Mouse (Mus musculus): Measurements from ENCODE around the gene Pnma3.
A peak's percentile ranks its signal among the peaks of the same experiment; 100 is the strongest.
"Not testable (repeated sequence)": the region's sequence is repeated elsewhere in the genome, so short reads cannot be mapped to it uniquely, and the experiment has no call there.

Gene Pnma3

DNA sequence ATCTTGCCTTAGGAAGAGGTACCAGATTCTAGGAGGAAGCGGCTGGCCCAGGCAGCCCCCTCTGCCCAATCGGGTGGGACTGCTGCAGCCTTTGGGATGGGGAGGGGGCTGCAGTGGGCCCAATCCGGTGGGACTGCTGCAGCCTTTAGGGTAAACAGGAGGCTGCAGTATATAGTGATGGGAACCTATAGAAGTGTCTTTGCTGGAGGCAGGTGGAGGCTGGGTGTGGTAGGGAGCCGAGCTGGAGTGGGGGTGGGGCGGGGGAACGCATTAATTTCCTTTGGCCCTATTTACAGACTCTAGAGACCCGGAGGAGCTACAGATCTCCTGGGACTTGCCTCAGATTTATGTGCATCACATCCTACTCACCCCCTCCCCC, at the start of gene Pnma3:
Gene Pnma3 (plus strand): TSS at position 373 of the 379 bp plus-strand sequence.
- DNase-seq, result no peak

DNA sequence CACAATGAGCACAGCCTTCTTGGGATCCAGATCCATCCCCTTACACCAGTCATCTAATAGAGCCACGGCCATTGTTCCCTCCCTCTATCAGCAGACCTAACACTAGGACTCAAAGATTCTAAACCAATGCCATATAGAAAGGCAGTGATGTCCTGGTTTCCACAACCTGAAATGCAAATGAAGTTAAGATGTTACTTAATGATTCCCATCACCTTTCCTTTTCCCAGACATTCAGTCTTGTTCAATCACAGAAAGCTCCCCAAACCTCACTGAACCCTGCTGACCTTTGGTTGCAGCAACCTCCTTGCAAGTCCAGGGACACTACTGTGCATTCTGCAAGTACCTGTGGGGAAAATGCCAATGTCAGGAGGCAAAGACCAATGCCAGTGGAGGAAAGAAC, 27.6 kb upstream of the Pnma3 start, which contains the start of gene Pnma5:
Gene Pnma5 (minus strand): TSS at position 101 of the 400 bp plus-strand sequence.
- no peak for DNase-seq

- DNase-seq, result no peak
Observed at GRCm38 (mm10) chrX:73038831-73039230, 25.8 kb upstream of the Pnma3 start.

DNA sequence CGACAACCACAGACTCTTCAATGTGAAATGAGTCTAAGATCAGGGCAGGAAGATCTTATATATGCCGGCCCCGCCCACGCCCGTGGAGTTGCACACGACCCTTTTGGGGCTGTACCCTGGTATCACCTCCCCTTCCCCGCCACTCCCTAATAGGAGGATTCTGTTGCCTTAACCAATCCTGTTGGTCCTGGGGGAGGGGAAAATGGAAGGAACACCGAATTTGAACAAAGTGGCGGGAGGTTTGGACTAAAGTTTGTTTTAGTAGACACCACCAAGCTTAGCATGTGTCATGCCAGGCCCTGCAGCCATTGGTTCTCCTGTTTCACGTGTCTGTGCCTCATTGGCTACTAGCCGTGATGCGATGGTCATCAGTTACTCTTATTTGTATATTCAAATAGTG, 24.9 kb upstream of the Pnma3 start:
- DNase-seq, result no peak

- peak; percentile 92 for DNase-seq
Observed at GRCm38 (mm10) chrX:73053860-73054563, 10.6 kb upstream of the Pnma3 start.

DNA sequence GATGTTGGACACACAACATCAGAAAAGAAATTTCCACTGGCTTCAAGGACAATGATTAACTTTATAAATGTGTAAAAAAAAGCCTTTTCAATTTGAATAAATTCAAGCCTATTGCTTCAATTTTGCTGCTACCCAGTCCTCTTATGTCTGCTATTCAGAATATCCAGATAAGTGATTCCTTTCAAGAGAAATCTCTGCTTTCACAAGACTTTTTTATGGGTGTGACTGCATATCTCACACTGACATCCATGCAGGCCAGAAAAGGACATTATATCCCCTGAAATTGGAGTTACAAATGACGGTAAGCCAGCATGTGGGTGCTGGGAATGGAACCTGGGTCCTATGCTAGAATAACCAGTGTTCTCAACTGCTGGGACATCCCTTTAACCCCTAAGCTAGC, 3.1 kb upstream of the Pnma3 start:
- DNase-seq, result no peak

- no peak for DNase-seq
Observed at GRCm38 (mm10) chrX:73062323-73062722, 2.3 kb upstream of the Pnma3 start.

- DNase-seq, result no peak
Observed at GRCm38 (mm10) chrX:73063512-73064414, 824 bp upstream of the Pnma3 start.

DNA sequence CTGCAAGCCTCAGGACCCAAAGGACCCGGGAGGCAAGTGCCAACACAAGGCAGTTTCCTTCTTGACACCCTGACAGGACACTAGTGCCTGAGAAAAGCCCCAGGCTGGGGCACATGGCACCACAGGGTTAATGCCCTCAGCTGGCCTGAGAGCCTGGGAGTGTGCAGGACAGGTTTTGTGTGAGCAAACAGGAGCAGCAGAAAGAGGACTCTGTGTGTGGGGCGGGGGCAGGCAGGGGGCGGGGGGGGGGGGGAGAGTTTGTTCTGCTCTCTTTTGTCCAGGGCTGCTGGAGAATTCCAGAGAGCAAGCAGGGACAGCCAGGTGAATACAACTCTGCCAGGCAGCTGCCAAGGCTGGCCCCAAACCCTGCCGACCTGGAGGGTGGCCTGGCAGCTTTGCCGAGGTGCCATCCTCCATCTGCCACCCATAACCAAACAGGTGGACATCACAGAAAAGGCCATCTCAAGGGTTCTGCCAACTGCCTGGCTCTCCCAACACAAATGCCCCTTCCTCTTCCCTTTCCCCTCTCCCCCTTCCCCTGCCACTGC, 2.3 kb downstream of the Pnma3 start:
- not testable (repeated sequence) for DNase-seq

- DNase-seq, result peak in 1 of 2 experiments; percentile 1
Observed at GRCm38 (mm10) chrX:73082267-73083055, 17.9 kb downstream of the Pnma3 start, which contains the start of gene Xlr4a. Xlr4a (minus strand) TSS chrX:73082478.

DNA sequence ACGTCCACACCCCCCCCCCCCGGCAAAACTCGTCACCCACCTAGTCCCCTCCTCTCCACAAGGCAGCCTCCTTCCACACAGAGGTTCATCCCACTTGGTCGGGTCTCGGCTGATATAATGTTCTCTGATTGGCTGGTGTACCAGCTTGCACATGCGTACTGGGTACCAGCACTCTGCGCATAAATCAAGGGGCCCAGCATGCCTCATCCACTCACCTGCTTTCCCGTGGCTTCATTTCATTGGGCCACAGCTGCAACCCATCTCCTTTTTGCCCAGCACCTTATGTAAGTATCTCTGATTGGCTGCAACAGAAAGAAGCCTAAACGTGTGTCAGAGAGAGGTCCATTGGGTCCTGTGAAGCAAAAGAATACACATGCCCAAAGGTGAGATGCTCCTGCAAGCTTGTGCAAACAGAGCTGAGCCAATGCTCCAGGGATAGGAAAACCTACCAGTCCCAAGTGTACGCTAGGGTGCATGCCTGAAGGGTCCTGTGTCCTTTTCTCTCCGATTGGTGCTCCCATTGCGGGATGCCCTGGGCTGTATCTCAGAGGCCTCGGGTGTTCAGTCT, 32.4 kb downstream of the Pnma3 start, which contains the start of gene Xlr3a:
Gene Xlr3a (minus strand): TSS at position 155 of the 568 bp plus-strand sequence.
- DNase-seq, result not testable (repeated sequence)

DNA sequence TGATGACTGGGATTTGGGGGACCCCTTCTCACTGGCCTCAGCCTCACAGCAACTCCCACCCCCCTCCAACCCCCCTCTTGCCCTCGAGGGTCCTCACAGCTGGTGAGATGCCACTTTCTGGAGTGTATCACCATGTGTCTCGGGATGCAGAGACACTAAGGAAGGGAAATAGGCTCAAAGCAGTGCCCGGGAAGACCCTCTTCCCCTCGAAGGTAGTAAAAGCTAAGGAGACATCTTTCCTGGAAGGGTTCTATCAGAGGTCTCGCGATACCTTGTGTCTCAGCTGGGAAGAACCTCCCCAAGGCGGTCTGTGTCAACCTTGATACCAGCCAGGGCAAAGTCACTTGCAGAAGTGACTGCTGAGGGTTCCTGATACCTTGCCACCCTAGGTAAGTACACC, 52.2 kb downstream of the Pnma3 start, which contains the start of gene Gm14685:
Gene Gm14685 (plus strand): TSS at position 301 of the 400 bp plus-strand sequence.
- DNase-seq, result not testable (repeated sequence)
